Mouse (Mus musculus): ENCODE results near the gene Gpx7. TPM values are rescaled to one million over a fixed set of nuclear protein-coding genes. Genes with fewer than 3 reads are reported as not detected.

Gene Gpx7
- polyA plus RNA-seq, 1 experiment from 2014 or later, result 51.7 TPM

- DNase-seq (ENCODE audit: low spot score) (no peak), ATAC-seq (ENCODE audit: insufficient read depth, low FRiP score, low TSS enrichment) (no peak)
- Histone ChIP-seq H3K27ac (ENCODE audit: low read depth, low read length) (no peak overlapping the region), H3K27me3 (ENCODE audit: control insufficient read depth, insufficient read depth, low read length) (no peaks in the 10 kb centered on the region), H3K4me3 (ENCODE audit: low read depth, low read length) (no peak overlapping the region), H3K9me3 (ENCODE audit: control insufficient read depth, low read length) (no peaks in the 10 kb centered on the region), H3K9ac (ENCODE audit: low read length) (no peak overlapping the region), H3K4me1 (ENCODE audit: control insufficient read depth, insufficient read depth, low read length) (peaks cover 8% of the 10 kb centered on the region), H3K4me2 (ENCODE audit: low read depth) (no peak overlapping the region), H3K36me3 (ENCODE audit: control insufficient read depth, insufficient read depth, low read length) (no peaks in the 10 kb centered on the region)
- WGBS, result 91% methylated on average over 8 of the region's 8 CpGs
These were observed 2.7 kb downstream of the Gpx7 start for GRCm38 (mm10) chr4:108403861-108404635.

DNA sequence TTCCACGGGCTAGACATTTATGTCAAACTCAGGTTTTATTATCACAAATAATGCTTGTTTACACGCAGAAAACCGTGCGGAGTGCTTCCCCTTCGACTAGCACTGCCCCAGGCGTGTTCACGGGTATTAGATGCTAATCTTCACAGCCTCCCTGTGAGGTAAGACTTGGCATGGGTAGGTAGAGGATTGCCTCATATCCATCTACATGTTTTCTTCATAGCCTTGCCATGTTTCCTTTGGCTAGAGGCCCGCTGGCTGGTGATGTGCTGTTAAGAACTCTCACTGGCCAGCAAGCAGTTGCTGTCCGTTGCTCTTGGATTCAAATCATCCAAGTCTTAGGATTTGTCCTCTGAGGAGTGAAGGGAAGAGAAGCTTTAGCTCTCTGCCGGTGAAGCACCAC lies 6.4 kb downstream of the Gpx7 start:
- Histone ChIP-seq H3K27me3 (ENCODE audit: control insufficient read depth, insufficient read depth, low read length) (no peaks in the 10 kb centered on the region), H3K4me2 (ENCODE audit: low read depth) (no peak overlapping the region), H3K4me1 (ENCODE audit: control insufficient read depth, insufficient read depth, low read length) (no peaks in the 10 kb centered on the region), H3K4me3 (ENCODE audit: low read depth, low read length) (no peak overlapping the region), H3K9ac (ENCODE audit: low read length) (no peak overlapping the region), H3K36me3 (ENCODE audit: control insufficient read depth, insufficient read depth, low read length) (no peaks in the 10 kb centered on the region), H3K27ac (ENCODE audit: low read depth, low read length) (no peak overlapping the region), H3K9me3 (ENCODE audit: control insufficient read depth, low read length) (no peaks in the 10 kb centered on the region)
- ATAC-seq (ENCODE audit: insufficient read depth, low FRiP score, low TSS enrichment), result no peak
- DNase-seq (ENCODE audit: low spot score), result no peak
- WGBS, result 93% methylated on average over 10 of the region's 10 CpGs

GRCm38 (mm10) chr4:108394236-108394635 lies 12.5 kb downstream of the Gpx7 start:
- no peaks in the 10 kb centered on the region; the same call in 1 of the 2 replicates for H3K9me3 ChIP-seq (ENCODE audit: control insufficient read depth, low read length)
- H3K4me3 ChIP-seq (ENCODE audit: low read depth, low read length), result no peak overlapping the region
- ATAC-seq (ENCODE audit: insufficient read depth, low FRiP score, low TSS enrichment) (no peak), DNase-seq (ENCODE audit: low spot score) (no peak)
- no peak overlapping the region for H3K9ac ChIP-seq (ENCODE audit: low read length)
- H3K27me3 ChIP-seq (ENCODE audit: control insufficient read depth, insufficient read depth, low read length), result no peaks in the 10 kb centered on the region
- H3K4me1 ChIP-seq (ENCODE audit: control insufficient read depth, insufficient read depth, low read length), result no peaks in the 10 kb centered on the region
- no peak overlapping the region for H3K4me2 ChIP-seq (ENCODE audit: low read depth)
- H3K36me3 ChIP-seq (ENCODE audit: control insufficient read depth, insufficient read depth, low read length), result no peaks in the 10 kb centered on the region
- no peak overlapping the region for H3K27ac ChIP-seq (ENCODE audit: low read depth, low read length)

DNA sequence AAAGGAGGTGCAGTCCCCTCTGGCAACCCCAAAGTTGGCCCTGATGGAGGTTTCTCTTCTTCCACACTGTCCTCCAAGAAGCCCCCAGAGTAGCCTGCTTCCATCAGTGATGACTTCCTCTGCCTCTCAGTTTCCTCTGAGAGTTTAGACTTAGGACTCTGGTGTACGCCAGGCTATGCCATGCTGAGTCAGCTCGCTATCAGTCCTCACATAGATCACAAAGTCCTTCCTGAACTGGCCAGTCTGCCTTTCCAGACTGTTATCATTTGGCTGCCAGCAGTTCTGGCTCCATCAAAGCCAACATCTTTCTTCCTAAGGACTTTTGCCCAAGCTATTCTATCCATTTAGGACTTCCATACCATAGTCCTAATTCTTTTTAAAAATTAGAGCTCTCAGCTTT lies 14.2 kb downstream of the Gpx7 start:
- ATAC-seq (ENCODE audit: insufficient read depth, low FRiP score, low TSS enrichment), result no peak

DNA sequence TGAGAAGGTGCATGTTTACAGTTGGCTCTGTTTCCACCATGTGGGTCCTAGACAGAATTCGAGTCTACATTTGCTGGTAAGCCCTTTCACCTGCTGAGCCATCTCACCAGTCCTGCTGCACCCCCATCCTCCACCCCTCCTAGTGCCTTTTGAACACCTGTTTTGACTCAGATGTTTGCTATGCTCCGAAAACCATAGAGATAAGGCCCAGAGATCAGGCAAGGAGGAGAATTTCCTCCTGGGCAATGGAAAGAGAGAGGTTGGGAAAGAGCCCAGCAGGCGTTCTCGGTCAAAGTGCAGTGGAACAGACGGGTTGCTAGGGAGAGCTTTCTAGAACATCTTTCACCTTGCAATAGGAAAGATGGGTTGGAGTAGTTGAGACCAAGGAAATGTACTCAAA lies 15.6 kb downstream of the Gpx7 start:
- Histone ChIP-seq H3K4me3 (ENCODE audit: low read depth, low read length) (no peak overlapping the region), H3K9ac (ENCODE audit: low read length) (no peak overlapping the region), H3K9me3 (ENCODE audit: control insufficient read depth, low read length) (no peaks in the 10 kb centered on the region; the same call in 1 of the 2 replicates), H3K27ac (ENCODE audit: low read depth, low read length) (no peak overlapping the region), H3K4me1 (ENCODE audit: control insufficient read depth, insufficient read depth, low read length) (0 out of 2 replicates have a peak, but pooled peaks cover 5% of the 10 kb centered on the region), H3K4me2 (ENCODE audit: low read depth) (no peak overlapping the region), H3K27me3 (ENCODE audit: control insufficient read depth, insufficient read depth, low read length) (no peaks in the 10 kb centered on the region), H3K36me3 (ENCODE audit: control insufficient read depth, insufficient read depth, low read length) (no peaks in the 10 kb centered on the region)
- DNase-seq (ENCODE audit: low spot score) (no peak), ATAC-seq (ENCODE audit: insufficient read depth, low FRiP score, low TSS enrichment) (no peak)
- WGBS, result 79% methylated on average over 5 of the region's 5 CpGs

More for the DNA sequence above, 14.2 kb downstream of the Gpx7 start:
- Histone ChIP-seq H3K27me3 (ENCODE audit: control insufficient read depth, insufficient read depth, low read length) (no peaks in the 10 kb centered on the region), H3K4me3 (ENCODE audit: low read depth, low read length) (no peak overlapping the region), H3K36me3 (ENCODE audit: control insufficient read depth, insufficient read depth, low read length) (no peaks in the 10 kb centered on the region), H3K4me2 (ENCODE audit: low read depth) (no peak overlapping the region), H3K9me3 (ENCODE audit: control insufficient read depth, low read length) (no peaks in the 10 kb centered on the region; the same call in 1 of the 2 replicates), H3K27ac (ENCODE audit: low read depth, low read length) (no peak overlapping the region), H3K9ac (ENCODE audit: low read length) (no peak overlapping the region), H3K4me1 (ENCODE audit: control insufficient read depth, insufficient read depth, low read length) (0 out of 2 replicates have a peak, but pooled peaks cover 3% of the 10 kb centered on the region)
- DNase-seq (ENCODE audit: low spot score), result no peak
- WGBS, result 75% methylated on average over 2 of the region's 2 CpGs

DNA sequence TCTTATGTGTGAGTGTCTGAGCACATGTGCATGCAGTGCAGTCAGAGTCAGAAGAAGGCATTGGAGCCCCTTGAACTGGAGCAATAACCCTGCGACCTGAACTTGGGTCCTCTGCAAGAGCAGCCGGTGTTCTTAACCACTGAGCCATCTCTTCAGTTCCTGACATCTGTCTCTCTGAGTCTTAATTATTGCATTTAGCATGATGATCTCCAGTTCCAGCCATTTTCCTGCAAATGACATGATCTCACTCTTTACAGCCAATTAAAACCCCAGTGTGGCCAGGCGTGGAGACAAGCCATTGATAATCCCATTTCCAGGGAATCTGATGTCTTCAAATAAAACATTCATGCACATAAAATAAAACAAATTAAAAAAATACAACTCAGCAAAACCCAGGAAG lies 18.0 kb downstream of the Gpx7 start:
- Histone ChIP-seq H3K9me3 (ENCODE audit: control insufficient read depth, low read length) (no peaks in the 10 kb centered on the region), H3K4me3 (ENCODE audit: low read depth, low read length) (no peak overlapping the region), H3K9ac (ENCODE audit: low read length) (no peak overlapping the region), H3K36me3 (ENCODE audit: control insufficient read depth, insufficient read depth, low read length) (no peaks in the 10 kb centered on the region), H3K27me3 (ENCODE audit: control insufficient read depth, insufficient read depth, low read length) (peaks cover 6% of the 10 kb centered on the region), H3K27ac (ENCODE audit: low read depth, low read length) (no peak overlapping the region), H3K4me2 (ENCODE audit: low read depth) (no peak overlapping the region), H3K4me1 (ENCODE audit: control insufficient read depth, insufficient read depth, low read length) (0 out of 2 replicates have a peak, but pooled peaks cover 5% of the 10 kb centered on the region)
- DNase-seq (ENCODE audit: low spot score) (no peak), ATAC-seq (ENCODE audit: insufficient read depth, low FRiP score, low TSS enrichment) (no peak)
- WGBS, result 85% methylated on average over 3 of the region's 3 CpGs

- Histone ChIP-seq H3K9ac (ENCODE audit: low read length) (peak overlapping the region; percentile 47), H3K27ac (ENCODE audit: low read depth, low read length) (peak overlapping the region; percentile 70; the same call in 1 of the 2 replicates), H3K4me1 (ENCODE audit: control insufficient read depth, insufficient read depth, low read length) (0 out of 2 replicates have a peak, but pooled peaks cover 6% of the 10 kb centered on the region), H3K4me3 (ENCODE audit: low read depth, low read length) (peak overlapping the region; percentile 16), H3K4me2 (ENCODE audit: low read depth) (peak overlapping the region; percentile 42), H3K27me3 (ENCODE audit: control insufficient read depth, insufficient read depth, low read length) (peaks cover 14% of the 10 kb centered on the region), H3K36me3 (ENCODE audit: control insufficient read depth, insufficient read depth, low read length) (no peaks in the 10 kb centered on the region), H3K9me3 (ENCODE audit: control insufficient read depth, low read length) (no peaks in the 10 kb centered on the region)
- DNase-seq (ENCODE audit: low spot score) (peak; percentile 80), ATAC-seq (ENCODE audit: insufficient read depth, low FRiP score, low TSS enrichment) (peak; percentile 67)
- WGBS, result 7% methylated on average over 18 of the region's 18 CpGs
These were observed 19.0 kb downstream of the Gpx7 start for GRCm38 (mm10) chr4:108387681-108388253.

- 45% methylated on average over 4 of the region's 4 CpGs for WGBS
- no peaks in the 10 kb centered on the region for H3K9me3 ChIP-seq (ENCODE audit: control insufficient read depth, low read length)
- H3K4me3 ChIP-seq (ENCODE audit: low read depth, low read length), result no peak overlapping the region
- peak overlapping the region; percentile 70; the same call in 1 of the 2 replicates for H3K27ac ChIP-seq (ENCODE audit: low read depth, low read length)
- 0 out of 2 replicates have a peak, but pooled peaks cover 7% of the 10 kb centered on the region for H3K4me1 ChIP-seq (ENCODE audit: control insufficient read depth, insufficient read depth, low read length)
- no peak overlapping the region for H3K4me2 ChIP-seq (ENCODE audit: low read depth)
- no peaks in the 10 kb centered on the region for H3K36me3 ChIP-seq (ENCODE audit: control insufficient read depth, insufficient read depth, low read length)
- H3K27me3 ChIP-seq (ENCODE audit: control insufficient read depth, insufficient read depth, low read length), result peaks cover 17% of the 10 kb centered on the region
- no peak for ATAC-seq (ENCODE audit: insufficient read depth, low FRiP score, low TSS enrichment)
- H3K9ac ChIP-seq (ENCODE audit: low read length), result peak overlapping the region; percentile 47; the same call in 1 of the 2 replicates
- DNase-seq (ENCODE audit: low spot score), result no peak
These were observed 19.7 kb downstream of the Gpx7 start for GRCm38 (mm10) chr4:108387106-108387505.

Measured in neural tube, embryonic 11.5 days (tissue).